Mouse (Mus musculus): ENCODE measurements around the gene Gm21885. TPM values are rescaled to one million over a fixed set of nuclear protein-coding genes. Genes with fewer than 3 reads are reported as not detected.

Gene Gm21885
- polyA plus RNA-seq, 1 experiment from 2014 or later, result not detected

DNA sequence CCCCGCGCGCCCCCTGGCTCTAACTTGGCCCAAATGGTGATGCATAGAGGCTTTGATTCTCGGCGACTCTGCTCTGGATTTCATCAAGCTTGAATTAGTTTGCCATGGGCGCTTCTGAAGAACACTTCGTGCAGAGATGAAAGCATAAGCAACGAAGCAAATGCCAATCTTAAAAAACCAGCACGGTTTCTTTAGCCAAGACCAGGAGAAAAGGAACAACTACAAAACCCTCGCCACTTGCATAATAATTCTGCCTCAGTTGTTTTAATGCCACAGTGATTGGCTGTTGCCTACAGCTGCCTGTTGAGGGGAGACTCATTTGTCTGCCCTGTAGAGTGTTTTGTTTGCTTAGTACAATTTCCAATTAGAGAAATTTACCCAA is 47.0 kb downstream of the Gm21885 start:
- 1% methylated on average over 10 of the region's 10 CpGs for WGBS
- peak overlapping the region; percentile 57 for H3K4me2 ChIP-seq (ENCODE audit: low read depth)
- H3K36me3 ChIP-seq (ENCODE audit: control insufficient read depth, insufficient read depth, low read length), result no peaks in the 10 kb centered on the region
- no peaks in the 10 kb centered on the region for H3K9me3 ChIP-seq (ENCODE audit: control insufficient read depth, low read length)
- H3K27me3 ChIP-seq (ENCODE audit: control insufficient read depth, insufficient read depth, low read length), result no peaks in the 10 kb centered on the region
- no peak for DNase-seq (ENCODE audit: low spot score)
- H3K4me3 ChIP-seq (ENCODE audit: low read depth, low read length), result peak overlapping the region; percentile 92
- H3K9ac ChIP-seq (ENCODE audit: low read length), result peak overlapping the region; percentile 97
- peaks cover 10% of the 10 kb centered on the region; the same call in 1 of the 2 replicates for H3K4me1 ChIP-seq (ENCODE audit: control insufficient read depth, insufficient read depth, low read length)
- H3K27ac ChIP-seq (ENCODE audit: low read depth, low read length), result peak overlapping the region; percentile 98
- no peak for ATAC-seq (ENCODE audit: insufficient read depth, low FRiP score, low TSS enrichment)

DNA sequence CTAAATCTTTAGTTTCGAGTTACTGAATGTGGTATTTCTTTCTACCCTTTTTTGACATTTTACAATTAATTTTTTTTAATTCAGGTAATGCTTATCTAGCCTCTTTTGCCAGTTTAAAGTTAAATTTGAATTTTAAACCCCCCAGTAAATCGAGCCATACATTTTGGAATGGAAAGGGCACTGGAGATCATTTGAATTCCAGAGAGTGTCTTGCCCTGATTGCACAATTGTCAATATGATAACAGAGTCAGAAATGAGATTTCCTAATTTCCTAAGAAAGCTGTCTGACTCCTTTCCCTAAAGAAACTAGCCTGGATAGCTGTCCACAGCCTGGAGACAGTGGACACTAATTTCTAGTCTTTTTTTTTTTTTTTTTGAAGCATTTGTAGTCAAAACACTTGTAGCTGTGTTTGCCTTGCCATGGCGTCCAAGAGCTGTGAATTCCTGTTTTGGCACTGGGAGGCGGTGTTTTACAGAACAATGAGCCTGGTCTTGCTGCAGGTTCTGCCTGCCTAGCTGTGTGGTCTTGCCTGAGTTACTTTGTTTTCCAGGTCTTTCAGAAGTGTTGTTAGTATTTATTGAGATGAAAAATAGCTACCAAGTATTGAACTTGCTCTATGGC is 47.7 kb downstream of the Gm21885 start:
- no peak overlapping the region for H3K27ac ChIP-seq (ENCODE audit: low read depth, low read length)
- H3K4me1 ChIP-seq (ENCODE audit: control insufficient read depth, insufficient read depth, low read length), result peaks cover 10% of the 10 kb centered on the region; the same call in 1 of the 2 replicates
- no peaks in the 10 kb centered on the region for H3K9me3 ChIP-seq (ENCODE audit: control insufficient read depth, low read length)
- no peaks in the 10 kb centered on the region for H3K27me3 ChIP-seq (ENCODE audit: control insufficient read depth, insufficient read depth, low read length)
- no peak for ATAC-seq (ENCODE audit: insufficient read depth, low FRiP score, low TSS enrichment)
- WGBS, result 58% methylated on average over 4 of the region's 4 CpGs
- DNase-seq (ENCODE audit: low spot score), result peak; percentile 36
- no peak overlapping the region for H3K4me3 ChIP-seq (ENCODE audit: low read depth, low read length)
- no peak overlapping the region for H3K9ac ChIP-seq (ENCODE audit: low read length)
- H3K4me2 ChIP-seq (ENCODE audit: low read depth), result no peak overlapping the region
- peaks cover under 1% of the 10 kb centered on the region for H3K36me3 ChIP-seq (ENCODE audit: control insufficient read depth, insufficient read depth, low read length)

DNA sequence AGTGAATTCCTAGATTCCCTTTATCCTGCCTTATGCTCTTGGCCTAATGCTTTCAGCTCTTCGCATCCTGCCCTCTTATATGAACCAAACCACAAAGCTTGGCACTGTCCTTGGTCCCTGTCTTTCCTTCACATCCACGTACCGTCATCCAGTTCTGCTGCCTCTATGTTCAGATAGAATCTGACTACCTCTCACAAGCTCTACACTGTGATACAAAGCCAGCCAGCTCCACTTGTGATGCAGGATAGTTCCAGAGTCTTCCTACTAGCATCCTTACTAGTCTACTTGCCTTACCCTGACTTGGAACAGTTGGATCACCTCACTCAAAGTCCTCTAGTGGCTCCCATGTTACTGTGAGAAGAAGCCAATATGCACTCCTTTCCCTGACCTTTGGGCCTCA is 48.5 kb downstream of the Gm21885 start:
- Histone ChIP-seq H3K27me3 (ENCODE audit: control insufficient read depth, insufficient read depth, low read length) (no peaks in the 10 kb centered on the region), H3K9ac (ENCODE audit: low read length) (no peak overlapping the region), H3K36me3 (ENCODE audit: control insufficient read depth, insufficient read depth, low read length) (peaks cover 4% of the 10 kb centered on the region), H3K4me1 (ENCODE audit: control insufficient read depth, insufficient read depth, low read length) (peaks cover 10% of the 10 kb centered on the region; the same call in 1 of the 2 replicates), H3K4me3 (ENCODE audit: low read depth, low read length) (no peak overlapping the region), H3K9me3 (ENCODE audit: control insufficient read depth, low read length) (no peaks in the 10 kb centered on the region), H3K4me2 (ENCODE audit: low read depth) (no peak overlapping the region), H3K27ac (ENCODE audit: low read depth, low read length) (no peak overlapping the region)
- no peak for ATAC-seq (ENCODE audit: insufficient read depth, low FRiP score, low TSS enrichment)
- no peak for DNase-seq (ENCODE audit: low spot score)
- 93% methylated on average over 3 of the region's 3 CpGs for WGBS

DNA sequence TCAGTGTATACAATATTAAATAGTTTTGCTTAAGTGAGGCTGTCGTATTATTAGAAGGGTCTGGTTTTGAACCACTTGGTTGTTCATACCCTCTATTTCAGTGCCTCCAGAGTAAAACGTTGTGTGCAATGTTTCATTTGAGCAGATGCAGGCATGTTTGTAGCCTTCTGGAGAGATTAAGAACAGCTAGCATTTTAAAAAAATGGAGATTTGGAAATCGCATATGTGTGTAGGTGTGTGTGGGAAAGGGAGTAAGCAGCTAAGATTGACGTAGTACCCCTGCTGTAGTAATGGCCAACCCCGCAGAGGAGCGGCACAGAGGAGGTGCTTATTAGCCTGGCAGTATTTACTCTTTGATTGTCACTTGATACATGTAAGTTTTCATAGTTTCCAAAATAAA is 51.1 kb downstream of the Gm21885 start:
- 95% methylated on average over 6 of the region's 6 CpGs for WGBS
- ATAC-seq (ENCODE audit: insufficient read depth, low FRiP score, low TSS enrichment) (no peak), DNase-seq (ENCODE audit: low spot score) (no peak)
- Histone ChIP-seq H3K4me1 (ENCODE audit: control insufficient read depth, insufficient read depth, low read length) (0 out of 2 replicates have a peak, but pooled peaks cover 2% of the 10 kb centered on the region), H3K27me3 (ENCODE audit: control insufficient read depth, insufficient read depth, low read length) (no peaks in the 10 kb centered on the region), H3K4me2 (ENCODE audit: low read depth) (no peak overlapping the region), H3K36me3 (ENCODE audit: control insufficient read depth, insufficient read depth, low read length) (peaks cover 4% of the 10 kb centered on the region), H3K4me3 (ENCODE audit: low read depth, low read length) (no peak overlapping the region), H3K27ac (ENCODE audit: low read depth, low read length) (no peak overlapping the region), H3K9me3 (ENCODE audit: control insufficient read depth, low read length) (no peaks in the 10 kb centered on the region), H3K9ac (ENCODE audit: low read length) (no peak overlapping the region)

DNA sequence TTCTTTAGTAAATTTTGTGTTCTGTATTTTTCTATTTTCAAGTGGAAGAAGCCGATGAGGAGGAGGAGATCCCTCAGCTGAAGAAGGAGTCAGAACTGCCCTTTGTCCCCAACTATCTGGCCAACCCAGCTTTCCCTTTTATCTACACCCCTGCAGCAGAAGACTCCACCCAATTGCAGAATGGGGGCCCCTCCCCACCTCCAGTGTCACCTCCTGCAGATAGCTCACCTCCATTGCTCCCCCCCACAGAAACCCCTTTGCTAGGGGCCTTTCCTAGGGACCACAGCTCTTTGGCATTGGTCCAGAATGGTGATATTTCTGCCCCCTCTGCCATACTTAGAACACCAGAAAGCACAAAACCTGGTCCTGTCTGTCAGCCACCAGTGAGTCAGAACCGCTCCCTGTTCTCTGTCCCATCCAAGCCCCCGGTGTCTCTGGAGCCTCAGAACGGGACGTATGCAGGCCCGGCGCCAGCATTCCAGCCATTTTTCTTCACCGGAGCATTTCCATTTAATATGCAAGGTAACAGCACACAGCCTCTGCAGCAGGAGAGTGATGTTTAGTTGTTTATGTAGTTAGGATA is 52.8 kb downstream of the Gm21885 start:
- Histone ChIP-seq H3K27me3 (ENCODE audit: control insufficient read depth, insufficient read depth, low read length) (no peaks in the 10 kb centered on the region), H3K4me1 (ENCODE audit: control insufficient read depth, insufficient read depth, low read length) (no peaks in the 10 kb centered on the region), H3K9me3 (ENCODE audit: control insufficient read depth, low read length) (no peaks in the 10 kb centered on the region), H3K27ac (ENCODE audit: low read depth, low read length) (no peak overlapping the region), H3K4me3 (ENCODE audit: low read depth, low read length) (no peak overlapping the region), H3K9ac (ENCODE audit: low read length) (no peak overlapping the region), H3K4me2 (ENCODE audit: low read depth) (no peak overlapping the region), H3K36me3 (ENCODE audit: control insufficient read depth, insufficient read depth, low read length) (peaks cover 9% of the 10 kb centered on the region)
- DNase-seq (ENCODE audit: low spot score) (no peak), ATAC-seq (ENCODE audit: insufficient read depth, low FRiP score, low TSS enrichment) (no peak)
- WGBS, result 96% methylated on average over 8 of the region's 8 CpGs

Other genes with a start within 250 kb of the Gm21885 start
- gene Tob1, start 70.4 kb upstream of the Gm21885 start, polyA plus RNA-seq (2014; fragmentation: Nextera tagmentation; extraction: Ambion mirVana), result 33.3 and 35.6 TPM in 2 replicates
- 1.2 and 2.5 TPM in 2 replicates for gene Wfikkn2, start 35.9 kb upstream of the Gm21885 start, polyA plus RNA-seq (2014; fragmentation: Nextera tagmentation; extraction: Ambion mirVana)
- gene Luc7l3, start 40.1 kb downstream of the Gm21885 start, polyA plus RNA-seq (2014; fragmentation: Nextera tagmentation; extraction: Ambion mirVana), result 114 and 116 TPM in 2 replicates
- 22.9 and 23.4 TPM in 2 replicates for gene Ankrd40, start 46.1 kb downstream of the Gm21885 start, polyA plus RNA-seq (2014; fragmentation: Nextera tagmentation; extraction: Ambion mirVana)
- 0.60 and 1.2 TPM in 2 replicates for gene Abcc3, start 111.1 kb downstream of the Gm21885 start, polyA plus RNA-seq (2014; fragmentation: Nextera tagmentation; extraction: Ambion mirVana)
- gene Cacna1g, start 192.3 kb downstream of the Gm21885 start, polyA plus RNA-seq (2014; fragmentation: Nextera tagmentation; extraction: Ambion mirVana), result 9.0 and 10.0 TPM in 2 replicates
- gene Spata20, start 204.3 kb downstream of the Gm21885 start, polyA plus RNA-seq (2014; fragmentation: Nextera tagmentation; extraction: Ambion mirVana), result 0.23 TPM in 1 of 2 replicates, not detected in the other
- gene Epn3, start 218.1 kb downstream of the Gm21885 start, polyA plus RNA-seq (2014; fragmentation: Nextera tagmentation; extraction: Ambion mirVana), result 0.68 and 0.72 TPM in 2 replicates
- gene Mycbpap, start 239.9 kb downstream of the Gm21885 start, polyA plus RNA-seq (2014; fragmentation: Nextera tagmentation; extraction: Ambion mirVana), result 1.4 and 3.2 TPM in 2 replicates

Data from neural tube, embryonic 11.5 days (tissue).